Mouse (Mus musculus) thymus, postnatal 36 days (tissue): ENCODE measurements around the gene Gm47429.
"Not testable (repeated sequence)": the region's sequence is repeated elsewhere in the genome, so short reads cannot be mapped to it uniquely, and the experiment has no call there.

Source experiments
- DNase-seq, 2 experiments: peaks; one replicate each; pipeline ENCODE4 v3.0.0; 2022; ENCODE audit warnings: mixed read lengths in 2 of 2

The Gm47429 gene

GRCm38 (mm10) chr13:50443812-50444211 lies at the start of gene Gm47429:
Gene Gm47429, minus strand, starts transcription at chr13:50443912.
- DNase-seq, result no peak

DNA sequence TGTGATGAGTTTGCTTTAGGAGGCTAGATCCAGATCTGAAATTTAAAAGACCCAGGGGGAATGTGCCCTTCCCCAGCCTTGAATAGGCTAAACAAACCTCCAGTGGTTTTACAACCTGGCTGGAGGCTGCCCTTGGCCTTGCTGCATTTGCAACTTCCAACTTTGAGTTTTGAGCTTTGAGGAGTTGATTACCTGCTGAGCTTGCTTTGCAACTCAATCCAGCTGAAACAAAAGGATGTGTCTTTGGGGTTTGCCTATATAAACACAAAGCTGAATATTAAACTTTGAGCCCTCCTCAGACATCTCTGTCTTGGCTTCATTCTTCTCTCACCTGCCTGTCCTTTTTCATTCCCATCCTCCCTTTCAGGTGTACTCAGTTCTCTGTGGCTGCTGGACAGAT lies 44.8 kb upstream of the Gm47429 start:
- DNase-seq, result not testable (repeated sequence)

DNA sequence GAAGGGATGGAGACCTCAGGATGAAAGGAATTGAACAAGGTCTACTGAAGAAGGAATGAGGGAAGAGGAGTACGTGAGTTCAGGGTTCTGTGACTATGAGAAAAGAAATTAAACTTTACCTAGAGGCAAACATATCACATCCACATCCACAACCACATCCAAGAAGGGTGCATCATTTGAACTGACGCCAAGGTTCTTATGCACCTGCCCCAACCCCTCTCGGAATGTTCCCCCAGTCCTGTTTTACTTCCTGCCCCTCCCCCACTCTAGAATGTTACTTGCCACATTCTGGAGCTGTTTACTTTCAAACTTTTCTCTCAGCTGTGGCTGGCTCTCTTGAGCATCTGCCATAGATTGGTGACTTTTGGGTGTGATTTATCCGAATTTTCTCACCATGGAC lies 23.3 kb upstream of the Gm47429 start, which contains the start of gene Nutm2:
TSS of gene Nutm2 (plus strand) at position 301 of the 400 bp plus-strand sequence.
- no peak for DNase-seq

DNA sequence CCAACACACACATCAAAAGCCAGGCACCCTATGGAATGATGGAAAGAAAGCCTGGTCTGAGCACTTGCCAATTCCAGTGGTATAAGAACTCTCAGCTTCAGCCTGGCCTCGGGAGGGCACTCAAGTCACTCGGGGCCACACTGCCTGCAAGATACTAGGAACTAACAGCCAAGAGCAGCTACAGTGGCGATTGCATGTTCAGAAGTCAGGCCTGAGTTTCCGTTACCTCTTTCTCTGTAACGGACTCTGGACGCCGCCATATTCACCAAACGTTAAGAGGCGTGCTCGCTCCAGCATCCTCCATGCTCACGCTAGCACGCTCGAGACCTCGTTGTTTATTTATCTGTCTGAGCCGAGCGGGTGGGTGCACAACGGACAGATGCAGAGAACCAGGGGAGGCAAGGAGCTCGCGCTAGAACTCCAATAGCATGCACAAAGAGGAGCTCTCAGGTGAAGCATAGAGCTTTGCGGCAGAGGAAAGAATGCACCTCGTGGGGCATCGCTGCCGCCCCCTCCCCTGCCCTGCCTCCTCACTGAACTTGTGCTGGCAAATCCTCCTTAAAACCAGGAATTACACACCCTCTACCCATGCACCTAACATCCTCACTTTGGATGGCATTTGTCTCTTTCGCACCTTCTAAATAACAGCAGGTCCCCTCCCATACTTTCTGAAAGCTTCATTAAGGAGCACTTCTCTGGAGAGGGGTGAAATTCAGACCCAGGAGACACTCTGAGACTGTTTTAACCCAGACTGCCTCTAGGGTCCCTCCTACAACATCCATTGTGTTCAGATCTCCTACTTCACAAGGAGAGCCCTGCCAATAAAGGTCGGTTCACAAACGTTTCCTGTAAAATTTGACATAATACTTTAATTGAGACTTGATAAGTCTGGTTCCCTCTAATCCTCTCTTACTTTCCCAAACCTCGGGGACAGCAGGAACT lies 21.2 kb upstream of the Gm47429 start:
- DNase-seq, result no peak

- not testable (repeated sequence) for DNase-seq
Measured at GRCm38 (mm10) chr13:50460433-50460832, 16.7 kb upstream of the Gm47429 start.

GRCm38 (mm10) chr13:50453426-50453825 lies 9.7 kb upstream of the Gm47429 start:
- no peak for DNase-seq

- not testable (repeated sequence) for DNase-seq
Measured at GRCm38 (mm10) chr13:50452266-50452665, 8.6 kb upstream of the Gm47429 start.

DNA sequence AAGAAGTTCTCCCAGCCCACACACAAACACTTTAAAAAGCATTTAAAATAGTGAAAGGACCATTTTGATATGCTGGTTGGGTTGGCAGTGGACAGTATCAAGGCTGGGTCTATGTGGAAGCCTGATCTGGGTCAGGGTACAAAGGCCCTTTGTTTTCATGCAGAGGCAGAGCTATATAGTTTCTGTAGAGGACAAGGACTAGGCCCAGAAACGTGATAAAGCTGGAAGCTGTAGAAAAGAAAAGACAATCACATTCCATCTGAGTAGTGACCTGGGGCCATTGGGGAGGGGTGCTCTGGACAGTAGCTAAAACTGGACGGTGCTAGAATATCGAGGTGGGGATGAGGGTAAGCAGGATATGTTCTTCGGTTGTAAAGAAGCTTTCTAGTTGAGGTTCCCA lies 1.5 kb upstream of the Gm47429 start:
- DNase-seq, result no peak

DNA sequence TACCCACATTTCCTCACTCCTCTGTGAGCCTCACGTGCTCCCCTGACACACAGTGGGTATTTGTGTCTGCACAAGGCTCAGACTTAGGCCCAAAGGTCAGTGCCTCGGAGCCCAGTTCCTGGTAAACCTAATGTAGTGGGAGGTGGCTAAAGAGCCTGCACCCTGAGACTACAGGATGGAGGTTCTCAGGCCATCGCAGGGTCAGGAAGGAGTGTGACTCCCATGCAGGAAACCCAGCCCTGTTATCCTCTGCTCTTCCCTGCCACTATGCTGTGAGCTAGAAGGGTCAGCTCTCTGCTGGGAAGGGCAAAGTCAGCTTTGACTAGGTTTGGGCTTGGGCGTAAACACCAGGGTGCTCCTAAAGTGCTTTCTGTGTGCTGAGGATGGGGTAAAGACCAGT lies 17.0 kb downstream of the Gm47429 start:
- DNase-seq, result no peak

DNA sequence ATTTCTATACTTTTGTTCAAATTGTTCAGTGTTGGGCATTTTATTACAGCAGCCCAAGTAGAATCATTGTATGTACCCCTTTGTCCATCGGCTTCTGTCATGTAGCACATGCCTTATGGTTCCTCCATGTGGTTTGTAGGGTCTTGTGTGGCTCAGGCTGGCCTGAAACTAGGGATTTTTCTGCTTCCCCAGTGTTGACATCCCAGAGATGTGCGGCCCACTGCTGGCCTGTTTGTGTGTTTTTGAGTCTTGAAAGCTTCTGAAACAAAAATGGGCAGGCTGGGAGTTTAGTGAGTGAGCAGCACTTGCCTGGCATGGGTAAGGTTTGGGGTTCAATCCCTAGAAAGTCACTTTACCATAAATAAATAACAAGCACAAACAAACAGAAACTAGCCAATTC lies 19.2 kb downstream of the Gm47429 start:
- DNase-seq, result no peak

DNA sequence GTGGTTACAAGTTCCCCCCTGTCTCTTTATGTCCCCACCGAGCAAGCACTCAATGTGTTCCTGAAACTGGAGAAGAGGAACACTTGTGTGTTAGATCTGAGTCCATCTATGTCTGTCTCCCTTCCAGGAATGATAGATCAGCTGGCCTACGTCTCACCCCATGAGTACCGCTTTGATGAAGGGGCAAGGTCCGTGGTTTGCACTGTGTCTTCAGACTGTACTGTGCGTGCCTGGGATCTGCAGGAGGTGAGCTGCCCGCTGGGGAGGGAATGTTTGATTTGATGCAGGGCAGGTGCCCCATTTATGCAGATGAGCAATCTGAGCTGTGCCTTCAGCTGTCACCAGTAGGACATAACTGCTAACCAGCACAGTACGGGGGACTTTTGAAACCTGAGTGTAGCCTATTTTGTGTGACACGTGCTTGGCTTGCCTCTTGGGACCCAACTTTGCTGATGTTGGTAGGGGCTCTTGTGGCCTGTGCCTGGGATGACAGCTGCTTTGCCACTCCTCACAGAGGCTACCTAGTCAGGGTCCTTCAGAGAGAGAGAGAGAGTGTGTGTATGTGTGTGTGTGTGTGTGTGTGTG lies 20.0 kb downstream of the Gm47429 start:
- no peak for DNase-seq

- DNase-seq, result no peak
Measured at GRCm38 (mm10) chr13:50418421-50418820, 25.3 kb downstream of the Gm47429 start.

DNA sequence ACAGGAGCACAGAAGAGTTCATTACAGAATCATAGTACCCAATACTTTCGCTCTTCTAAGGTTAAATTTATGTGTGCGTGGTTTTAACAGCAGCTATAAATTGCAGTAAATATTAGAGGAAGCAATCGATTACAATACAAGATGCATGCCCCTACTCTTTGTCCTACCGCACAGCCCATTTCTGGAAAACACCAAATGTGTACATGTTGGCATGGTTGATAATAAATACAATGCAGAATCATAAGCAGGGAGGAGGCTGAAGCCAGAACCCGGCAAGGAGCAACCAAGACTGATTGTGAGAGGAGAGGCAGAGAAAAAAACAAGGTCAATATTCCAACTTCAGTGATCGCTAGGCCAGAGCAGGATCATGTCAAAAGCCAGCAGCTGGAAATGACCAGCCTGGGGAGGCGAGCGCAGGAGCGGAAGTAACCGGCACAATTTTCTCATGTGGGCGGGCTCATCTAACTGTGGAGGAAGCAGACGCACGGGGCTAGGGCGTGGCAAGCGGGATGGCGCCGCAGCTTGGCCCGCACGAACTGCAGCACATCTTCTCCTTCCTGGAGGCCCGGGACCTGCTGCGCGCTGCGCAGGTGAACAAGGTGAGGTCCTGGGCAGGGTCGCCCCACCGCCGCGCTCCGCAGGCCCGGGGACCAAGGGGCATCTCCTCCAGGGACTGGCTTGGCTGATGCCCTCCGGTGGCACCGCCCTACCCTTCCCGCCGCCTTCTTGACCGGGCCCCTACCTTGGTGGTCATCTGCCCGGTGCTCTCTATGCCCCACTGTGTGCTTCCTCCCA lies 26.1 kb downstream of the Gm47429 start, which contains the start of gene Fbxw17:
TSS of gene Fbxw17 (plus strand) at position 476 of the 795 bp plus-strand sequence.
- DNase-seq, result peak; percentile 61 to 70
